Mouse (Mus musculus): ENCODE measurements around the gene Sall1.

DNA sequence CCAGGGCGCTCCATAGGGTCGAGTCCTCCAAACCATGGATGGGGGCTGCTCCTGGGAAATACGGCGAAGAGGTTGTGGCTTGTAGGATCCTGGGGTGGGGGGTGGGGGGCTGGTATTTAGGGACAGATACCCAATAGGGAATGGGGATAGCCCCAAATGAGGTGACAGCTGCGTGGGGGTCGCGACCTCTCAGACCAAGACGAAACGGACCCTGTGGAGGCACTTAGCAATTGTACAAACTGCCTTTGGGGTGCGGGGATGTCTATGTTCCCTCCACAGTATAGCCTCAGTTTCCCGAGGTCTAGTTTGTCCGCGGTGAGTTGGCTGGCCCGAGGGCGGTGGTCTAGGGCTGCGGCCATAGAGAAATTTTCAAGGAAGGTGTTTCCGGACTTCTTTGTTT is 1.8 kb upstream of the Sall1 start:
- no peak for TF ChIP-seq CTCF (IDR thresholded peaks at IDR 0.05; ENCODE audit: low read depth)
- no peak for TF ChIP-seq EP300 (IDR thresholded peaks at IDR 0.05; ENCODE audit: low read depth)
